Mouse (Mus musculus) T-helper 2 cell (primary cell): ENCODE data around the gene Garnl3.

ENCODE experiments used
- in situ Hi-C: fragments of 300-600 bp; cut with MboI, MseI; formaldehyde crosslinking; loops from one replicate; pipeline ENCODE4 v1.15.1; 2025; ENCODE audit warnings: high pct_unique_total_duplicates

The Garnl3 gene

DNA sequence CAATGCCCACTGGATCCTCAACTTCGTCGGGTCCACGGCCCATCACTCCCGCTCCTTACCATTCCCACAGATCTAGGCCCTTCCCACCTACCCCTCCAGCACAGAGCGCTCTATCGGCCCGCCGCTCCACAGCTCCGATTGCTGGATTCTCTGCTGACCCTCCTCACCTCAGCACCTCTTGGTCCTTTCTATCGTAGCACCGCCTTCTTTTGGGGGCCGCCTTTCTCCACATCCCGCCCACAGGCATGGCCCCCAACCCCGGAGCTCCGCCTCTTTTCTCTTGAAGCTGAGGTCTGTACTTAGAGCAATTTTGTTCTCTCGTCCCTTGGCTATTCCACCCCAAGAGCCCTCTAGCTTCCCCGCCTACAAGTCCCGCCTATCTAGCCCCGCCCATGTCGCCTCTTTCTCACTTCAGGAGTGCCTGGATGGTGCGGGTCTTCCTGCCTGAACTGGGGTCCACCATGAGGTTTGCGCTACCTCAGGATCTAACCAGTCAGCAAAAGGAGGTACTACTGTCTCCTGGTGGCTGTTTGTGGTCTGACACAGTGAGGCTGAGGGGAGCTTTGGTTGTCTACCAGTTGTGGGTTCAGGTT, at the start of gene Garnl3:
TSS of gene Garnl3 (minus strand) at position 155 of the 593 bp plus-strand sequence.
- in situ Hi-C loops, result loop anchor here (5.0 kb wide), 2 partner anchors 86 to 169 kb away; partner anchors contain the start of genes Angptl2, Lrsam1 and Rpl12

DNA sequence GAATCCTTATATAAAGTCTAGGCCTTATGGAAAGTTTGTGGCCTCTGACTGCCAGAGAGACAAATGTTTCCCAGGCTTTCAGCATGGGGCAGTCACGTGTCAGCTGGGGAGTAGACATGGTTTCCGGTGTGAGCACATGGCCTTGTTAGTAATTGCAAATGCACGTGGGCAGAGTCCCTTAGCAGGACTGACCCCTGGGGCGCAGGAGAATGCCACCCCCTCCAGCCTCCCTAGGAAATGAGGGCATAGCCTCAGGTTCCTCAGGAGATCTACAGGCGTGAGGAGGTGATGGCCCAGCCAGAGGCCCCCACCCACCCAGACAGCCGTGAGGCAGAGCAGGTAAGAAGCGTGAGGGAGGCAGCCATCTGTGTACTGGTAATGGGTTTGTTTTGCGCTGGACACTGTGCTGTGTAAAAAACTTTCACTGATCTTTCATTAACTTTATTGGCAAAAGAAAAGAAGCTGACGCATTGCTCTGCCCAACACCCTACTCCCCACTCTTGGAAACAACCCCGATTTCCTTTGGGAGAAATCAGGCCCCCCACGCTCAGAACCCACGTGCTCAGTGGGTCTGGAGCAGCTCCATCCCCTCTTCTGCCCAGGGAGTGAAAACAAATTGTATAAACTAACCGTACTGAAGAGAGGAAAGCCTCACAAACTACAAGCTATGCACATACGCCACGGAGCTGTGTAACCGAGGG, 48.6 kb upstream of the Garnl3 start:
- in situ Hi-C loops, result no loop called here

GRCm38 (mm10) chr2:33179171-33179929, 47.9 kb upstream of the Garnl3 start:
- in situ Hi-C loops, result no loop called here

GRCm38 (mm10) chr2:33178243-33178932, 46.9 kb upstream of the Garnl3 start:
- in situ Hi-C loops, result no loop called here

GRCm38 (mm10) chr2:33177443-33178242, 46.2 kb upstream of the Garnl3 start:
- in situ Hi-C loops, result no loop called here

GRCm38 (mm10) chr2:33176921-33177320, 45.5 kb upstream of the Garnl3 start:
- in situ Hi-C loops, result no loop called here

- in situ Hi-C loops, result no loop called here
Measured at GRCm38 (mm10) chr2:33176516-33176915, 45.1 kb upstream of the Garnl3 start.

DNA sequence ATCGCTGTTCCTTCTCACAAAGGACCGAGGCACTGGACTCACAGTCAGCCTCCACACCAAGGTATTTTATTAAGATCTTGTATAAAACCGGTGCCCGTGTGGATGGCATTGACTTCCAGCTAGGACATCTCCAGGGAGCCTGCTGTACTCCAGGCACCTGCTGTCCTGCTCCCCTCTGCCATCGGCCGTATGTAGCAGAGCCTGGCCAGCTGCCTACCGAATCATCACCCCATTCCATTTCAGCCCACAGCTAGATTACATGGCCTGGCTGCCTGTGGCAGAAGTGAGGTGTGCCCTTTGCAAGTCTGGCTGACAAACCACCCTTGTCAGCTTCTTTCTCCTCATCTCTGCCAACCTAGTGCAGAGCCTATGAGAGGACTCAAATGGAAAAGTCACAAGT, 42.2 kb upstream of the Garnl3 start:
- in situ Hi-C loops, result no loop called here

DNA sequence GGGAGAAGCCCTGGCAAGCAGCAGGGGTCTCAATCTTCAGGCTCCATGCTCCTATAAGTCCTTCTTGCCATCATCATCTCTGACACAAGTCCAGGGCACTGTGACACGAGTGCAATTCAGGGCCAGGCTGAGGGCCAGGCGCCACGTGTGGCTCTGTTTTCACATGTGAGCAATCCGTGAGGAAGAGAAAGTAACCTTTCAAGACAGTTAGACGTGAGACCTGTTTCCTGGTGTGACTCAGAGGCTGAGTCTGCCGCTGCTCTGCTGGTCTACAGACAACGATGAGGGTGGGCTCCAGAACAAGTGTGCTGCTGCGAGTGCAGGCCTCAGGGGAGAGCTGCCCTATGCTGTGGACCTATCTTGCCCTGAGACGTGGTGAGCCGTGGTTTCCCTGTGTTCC, 41.7 kb upstream of the Garnl3 start:
- in situ Hi-C loops, result no loop called here

- in situ Hi-C loops, result no loop called here
Measured at GRCm38 (mm10) chr2:33170777-33171565, 39.5 kb upstream of the Garnl3 start.

DNA sequence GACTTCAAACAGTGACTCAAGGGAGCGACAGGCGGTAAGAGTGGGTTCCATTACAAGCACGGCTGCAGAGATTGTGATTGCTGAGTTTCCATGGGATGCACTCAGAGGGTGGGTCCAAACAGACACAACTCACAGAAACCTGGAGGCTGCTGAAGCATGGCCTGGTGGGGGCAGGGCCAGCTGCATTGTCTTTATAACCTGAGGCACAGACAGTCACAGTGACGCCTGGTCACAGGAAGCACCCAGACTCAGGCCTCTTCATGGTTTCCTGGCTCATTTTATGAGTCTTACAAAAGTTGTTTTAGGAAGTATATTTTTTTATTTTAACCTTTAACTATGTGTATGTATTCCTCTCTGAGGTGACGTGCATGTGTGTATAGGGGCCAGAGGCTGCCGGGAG, 38.0 kb upstream of the Garnl3 start:
- in situ Hi-C loops, result no loop called here

GRCm38 (mm10) chr2:33167060-33167459, 35.6 kb upstream of the Garnl3 start:
- in situ Hi-C loops, result no loop called here

- in situ Hi-C loops, result no loop called here
Measured at GRCm38 (mm10) chr2:33165710-33166374, 34.4 kb upstream of the Garnl3 start.

GRCm38 (mm10) chr2:33165229-33165628, 33.8 kb upstream of the Garnl3 start:
- in situ Hi-C loops, result no loop called here

- in situ Hi-C loops, result no loop called here
Measured at GRCm38 (mm10) chr2:33164646-33165045, 33.2 kb upstream of the Garnl3 start.

DNA sequence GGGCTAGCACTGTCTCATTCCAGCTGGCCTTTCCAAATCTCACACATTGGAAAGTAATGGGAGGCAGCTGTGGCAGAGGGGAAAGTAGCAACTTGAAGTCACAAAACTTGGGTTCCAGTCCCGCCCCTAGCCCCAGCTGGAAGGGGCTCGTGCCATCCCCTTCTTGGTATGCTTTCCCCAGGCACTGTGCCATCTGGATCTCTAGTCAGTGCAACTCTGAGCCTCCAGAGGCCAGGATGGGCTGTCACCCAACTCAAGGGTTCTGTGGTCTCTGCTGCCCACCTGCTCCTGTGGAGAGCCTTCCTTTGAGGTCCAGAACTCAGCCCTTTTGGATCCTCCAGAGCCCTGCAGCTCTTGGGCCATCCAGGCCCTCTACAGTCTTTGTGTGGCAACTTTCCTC, 30.7 kb upstream of the Garnl3 start:
- in situ Hi-C loops, result no loop called here

DNA sequence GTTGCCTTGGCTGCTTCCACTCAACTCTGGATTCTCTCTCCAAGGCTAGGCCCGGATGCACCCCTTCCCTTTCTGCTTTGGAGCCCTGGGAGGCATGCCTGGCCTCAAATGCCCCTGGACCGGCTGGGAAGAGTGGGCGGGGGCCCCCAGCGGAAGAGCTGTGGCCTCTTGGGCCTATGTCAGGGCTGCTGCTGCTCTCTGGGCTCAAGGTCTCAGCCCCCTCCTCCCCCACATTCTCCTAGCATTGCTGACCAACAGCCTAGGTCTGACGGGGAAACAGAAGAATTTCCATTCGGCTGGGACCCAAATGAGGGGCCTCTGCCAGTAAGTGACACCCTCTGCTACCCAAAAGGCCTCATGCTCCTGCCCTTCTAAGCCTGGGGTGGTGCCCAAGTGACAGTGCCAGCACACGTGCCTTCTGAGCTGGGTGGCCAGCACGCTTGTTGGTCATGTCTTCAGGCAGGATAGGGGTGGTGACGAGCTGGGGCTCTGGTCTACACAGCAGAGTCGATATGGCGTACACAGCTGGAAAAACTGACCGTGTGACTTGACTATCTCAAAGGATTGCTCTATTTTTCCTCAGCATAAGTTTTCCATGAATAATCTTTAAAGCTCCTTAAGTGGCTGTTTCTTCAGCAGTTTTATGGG, 29.0 kb upstream of the Garnl3 start:
- in situ Hi-C loops, result no loop called here

DNA sequence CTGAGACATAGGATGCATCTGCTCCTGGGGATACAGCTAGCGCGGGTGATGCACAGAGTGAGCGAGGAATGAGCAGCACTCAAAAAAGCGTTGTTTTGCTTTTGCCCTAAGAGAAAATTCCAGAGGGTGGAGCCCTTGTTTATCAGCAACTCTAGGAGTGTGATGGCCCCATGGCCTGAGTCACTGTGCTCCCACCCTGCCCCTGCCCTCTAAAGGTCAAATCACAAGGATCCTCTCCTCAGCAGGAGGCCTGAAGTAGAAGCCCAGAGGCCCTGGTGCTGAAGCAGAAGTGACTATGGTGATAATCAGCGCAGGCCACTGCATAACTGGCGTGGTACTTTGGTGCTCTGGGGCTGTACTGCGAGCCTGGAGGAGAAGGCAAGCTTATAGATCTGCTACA, 28.1 kb upstream of the Garnl3 start:
- in situ Hi-C loops, result loop anchor here (5.0 kb wide), 1 partner anchor 193 kb away; no protein-coding TSS in a partner anchor

DNA sequence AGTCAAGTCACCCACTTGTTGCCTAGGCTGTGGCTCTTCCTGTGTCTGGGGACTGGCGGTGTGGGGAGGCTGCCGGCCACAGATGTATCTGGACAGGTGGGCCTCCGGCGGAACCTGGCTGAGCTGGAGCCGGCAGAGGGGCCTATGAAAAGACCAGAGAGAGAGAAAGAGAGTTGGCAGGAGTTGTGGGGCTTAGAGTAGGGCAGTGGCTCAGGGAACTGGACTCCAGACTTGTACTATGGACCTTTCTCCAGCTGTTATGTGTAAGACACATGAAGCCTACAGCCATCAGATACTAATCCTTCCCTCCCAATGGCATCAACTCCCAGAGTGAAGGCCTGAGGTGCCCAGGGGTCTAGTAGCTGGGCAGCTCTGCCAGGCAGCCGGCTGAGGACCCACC, 27.4 kb upstream of the Garnl3 start:
- in situ Hi-C loops, result loop anchor here (5.0 kb wide), 1 partner anchor 193 kb away; no protein-coding TSS in a partner anchor
